Mouse (Mus musculus) CH12.LX (cell line): ENCODE data around the gene Zfp444.

Experiments
- CTCF ChIP-seq, 2 experiments: IDR thresholded peaks in 1 of 2; conservative IDR thresholded peaks in 1 of 2; 2 replicates each; pipeline ENCODE4 v1.5.1; 2011 to 2012; ENCODE audit warnings: low read depth in 2 of 2, low read length in 2 of 2, improper control_type of control experiment in 1 of 2, inconsistent platforms in 1 of 2, mild to moderate bottlenecking in 1 of 2, moderate library complexity in 1 of 2
- ELF1 ChIP-seq: IDR thresholded peaks from 2 replicates; pipeline ENCODE4 v1.6.1; 2014; ENCODE audit warnings: low read depth, mild to moderate bottlenecking, inconsistent platforms, low read length, improper control_type of control experiment
- HCFC1 ChIP-seq: IDR thresholded peaks from 2 replicates; pipeline ENCODE4 v1.6.1; 2012; ENCODE audit warnings: low read depth, mild to moderate bottlenecking, inconsistent platforms, low read length, improper control_type of control experiment
- POLR2A ChIP-seq: IDR thresholded peaks from 2 replicates; pipeline ENCODE4 v1.6.1; 2011; ENCODE audit warnings: low read depth, mild to moderate bottlenecking, improper control_type of control experiment, low read length
- SMC3 ChIP-seq: IDR thresholded peaks from 2 replicates; pipeline ENCODE4 v1.6.1; 2011; ENCODE audit warnings: low read depth, low read length, improper control_type of control experiment
- TCF12 ChIP-seq: IDR thresholded peaks from 2 replicates; pipeline ENCODE4 v1.6.1; 2014; ENCODE audit warnings: low read depth, mild to moderate bottlenecking, inconsistent platforms, low read length, improper control_type of control experiment
- UBTF ChIP-seq: IDR thresholded peaks from 2 replicates; pipeline ENCODE4 v1.6.1; 2012; ENCODE audit warnings: low read depth, mild to moderate bottlenecking, inconsistent platforms, low read length, improper control_type of control experiment, moderate library complexity
- USF1 ChIP-seq: IDR thresholded peaks from 2 replicates; pipeline ENCODE4 v1.6.1; 2014; ENCODE audit warnings: low read depth, mild to moderate bottlenecking, inconsistent platforms, low read length, improper control_type of control experiment
- ZNF384 ChIP-seq: IDR thresholded peaks from 2 replicates; pipeline ENCODE4 v1.6.1; 2012; ENCODE audit warnings: low read depth, low read length, improper control_type of control experiment, inconsistent platforms

DNA sequence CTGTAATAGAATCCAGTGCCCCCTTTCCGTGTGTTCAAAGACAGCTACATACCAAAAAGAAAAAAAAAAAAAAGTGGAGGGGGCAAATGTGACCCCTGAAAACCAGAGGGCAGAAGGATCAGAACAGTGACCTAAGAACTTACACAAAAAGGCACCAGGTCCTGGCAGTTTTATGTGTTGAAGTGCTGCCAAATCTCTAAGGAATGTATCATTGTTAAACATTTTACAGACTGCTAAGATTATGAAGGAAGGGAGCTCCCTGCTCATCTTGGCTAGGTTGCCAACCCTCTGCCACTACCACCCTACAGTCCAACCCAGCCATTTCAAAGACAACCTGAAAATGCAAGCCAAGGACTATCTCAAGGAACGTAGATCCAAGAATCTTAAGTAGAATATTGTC lies 14.2 kb downstream of the Zfp444 start:
- TF ChIP-seq HCFC1 (no peak), CTCF (conservative IDR thresholded peaks at IDR 0.05 in 1 of 2, IDR thresholded peaks at IDR 0.05 in 1 of 2; ENCODE audit: low read depth in 2 of 2, low read length in 2 of 2) (no peak), POLR2A (no peak), SMC3 (no peak), TCF12 (no peak), ELF1 (no peak), UBTF (no peak), USF1 (no peak), ZNF384 (no peak)
